Mouse (Mus musculus): ENCODE measurements around the gene Gm20390.

Gm20390 gene

DNA sequence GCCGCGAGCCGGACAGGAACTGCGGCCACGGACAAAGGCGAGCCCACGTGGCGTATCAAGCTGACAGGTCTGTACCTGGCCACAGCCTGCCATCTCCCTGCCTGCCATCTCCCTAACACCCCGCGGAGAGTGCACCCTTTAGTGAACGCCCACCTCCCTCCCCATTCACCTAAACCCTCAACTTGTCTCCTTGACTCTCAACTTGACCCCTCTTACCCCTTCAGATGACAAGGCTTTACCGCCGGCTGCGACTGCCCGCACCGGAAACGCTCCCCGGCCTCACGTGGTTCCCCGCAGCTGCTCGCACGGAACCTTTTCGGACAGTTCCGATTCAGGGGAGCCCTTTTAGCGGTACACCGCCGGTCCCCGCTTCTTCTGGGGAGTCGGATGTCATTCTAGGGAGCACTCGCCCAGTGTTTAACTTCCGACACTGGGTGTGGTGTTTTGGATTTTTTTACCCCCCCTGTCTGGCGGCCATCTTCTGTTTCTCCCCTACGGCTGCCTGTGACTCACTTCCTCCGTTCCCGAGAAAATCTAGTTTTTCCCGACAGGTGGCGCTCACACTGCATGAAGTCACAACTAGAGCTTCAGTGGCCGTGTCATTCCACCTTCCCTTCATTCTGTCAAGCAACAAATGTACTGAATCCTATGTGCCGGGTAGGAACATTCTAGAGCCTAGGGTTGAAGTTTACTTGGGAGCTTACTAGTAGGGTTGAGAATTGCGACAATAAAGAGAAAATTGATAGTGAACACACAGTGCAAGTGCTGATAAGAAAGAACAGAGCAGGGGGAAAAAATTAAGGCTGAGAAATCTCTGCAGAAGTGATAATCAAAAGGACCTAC lies at the start of gene Gm20390, which contains the start of gene Nme1:
Gene Gm20390 (minus strand): TSS at position 289 of the 843 bp plus-strand sequence.
Gene Nme1 (minus strand): TSS at position 517 of the 843 bp plus-strand sequence.
- peak; percentile 97 for DNase-seq

DNA sequence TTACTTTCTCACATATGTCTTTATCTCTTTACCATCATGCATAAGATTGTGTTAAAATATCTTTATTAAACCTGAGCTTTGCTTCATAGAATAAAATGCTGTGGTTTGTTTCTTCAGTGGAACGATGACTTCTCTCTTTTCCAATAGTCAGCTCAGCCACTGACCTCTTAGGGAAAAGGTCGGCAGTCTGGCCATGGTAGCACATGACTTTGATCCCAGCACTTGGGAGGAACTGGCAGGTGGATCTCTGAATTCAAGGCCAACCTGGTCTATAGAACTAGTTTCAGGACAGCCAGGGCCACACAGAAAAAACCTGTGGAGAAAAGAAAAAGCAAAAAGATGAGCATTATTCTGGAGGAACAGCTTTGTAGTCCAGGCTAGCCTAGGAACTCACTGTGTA lies 35.3 kb upstream of the Gm20390 start:
- no peak for DNase-seq

DNA sequence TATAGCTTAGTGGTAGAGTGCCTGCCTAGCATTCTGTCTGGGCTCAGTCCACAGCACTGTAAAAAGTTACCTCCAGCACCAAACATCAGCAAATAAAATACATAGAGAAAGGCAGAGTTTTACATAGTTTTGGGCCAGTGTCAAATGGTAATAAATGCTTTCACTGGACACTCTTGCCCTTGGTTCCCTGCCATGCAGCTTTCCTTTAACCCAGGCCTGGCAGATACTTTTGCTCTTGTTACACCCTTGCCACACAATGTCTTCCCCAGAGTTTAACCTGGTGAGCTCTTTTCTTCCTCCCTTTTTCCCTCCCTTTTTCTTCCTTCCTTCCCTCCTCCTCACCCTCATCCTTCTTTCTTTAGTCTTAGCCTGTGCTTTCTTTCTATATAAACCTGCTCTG lies 31.2 kb upstream of the Gm20390 start:
- no peak for DNase-seq

DNA sequence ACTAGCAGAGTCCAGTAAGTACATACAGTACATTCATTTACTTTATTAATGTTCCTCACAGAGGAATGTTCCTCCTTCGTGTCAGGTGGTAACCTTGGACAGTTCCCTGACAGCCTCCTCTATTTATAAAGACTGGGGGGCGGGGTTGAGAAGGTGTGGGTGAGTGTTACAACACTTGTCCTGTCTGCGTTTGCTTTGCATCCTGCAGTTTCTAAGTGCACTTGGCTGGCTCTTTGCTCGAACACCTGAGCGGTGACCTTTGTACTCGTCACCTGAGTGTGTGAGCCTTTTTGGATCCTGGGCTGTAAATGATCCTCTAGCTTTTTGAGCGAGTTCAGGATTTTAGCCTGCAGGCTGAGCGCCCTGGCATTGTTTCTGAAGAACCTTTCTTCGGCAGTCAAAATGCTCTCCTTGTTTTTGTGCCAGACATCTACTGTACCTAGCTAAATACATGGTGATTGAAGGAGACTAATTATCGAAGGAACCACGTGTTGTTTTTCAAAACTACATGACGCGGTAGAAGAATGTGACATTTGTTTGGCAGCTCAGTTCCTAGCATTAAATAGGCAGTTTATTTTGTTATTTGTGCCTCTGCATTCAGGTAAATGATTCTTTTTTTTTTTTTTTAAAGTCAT lies 29.2 kb upstream of the Gm20390 start:
- DNase-seq, result no peak

DNA sequence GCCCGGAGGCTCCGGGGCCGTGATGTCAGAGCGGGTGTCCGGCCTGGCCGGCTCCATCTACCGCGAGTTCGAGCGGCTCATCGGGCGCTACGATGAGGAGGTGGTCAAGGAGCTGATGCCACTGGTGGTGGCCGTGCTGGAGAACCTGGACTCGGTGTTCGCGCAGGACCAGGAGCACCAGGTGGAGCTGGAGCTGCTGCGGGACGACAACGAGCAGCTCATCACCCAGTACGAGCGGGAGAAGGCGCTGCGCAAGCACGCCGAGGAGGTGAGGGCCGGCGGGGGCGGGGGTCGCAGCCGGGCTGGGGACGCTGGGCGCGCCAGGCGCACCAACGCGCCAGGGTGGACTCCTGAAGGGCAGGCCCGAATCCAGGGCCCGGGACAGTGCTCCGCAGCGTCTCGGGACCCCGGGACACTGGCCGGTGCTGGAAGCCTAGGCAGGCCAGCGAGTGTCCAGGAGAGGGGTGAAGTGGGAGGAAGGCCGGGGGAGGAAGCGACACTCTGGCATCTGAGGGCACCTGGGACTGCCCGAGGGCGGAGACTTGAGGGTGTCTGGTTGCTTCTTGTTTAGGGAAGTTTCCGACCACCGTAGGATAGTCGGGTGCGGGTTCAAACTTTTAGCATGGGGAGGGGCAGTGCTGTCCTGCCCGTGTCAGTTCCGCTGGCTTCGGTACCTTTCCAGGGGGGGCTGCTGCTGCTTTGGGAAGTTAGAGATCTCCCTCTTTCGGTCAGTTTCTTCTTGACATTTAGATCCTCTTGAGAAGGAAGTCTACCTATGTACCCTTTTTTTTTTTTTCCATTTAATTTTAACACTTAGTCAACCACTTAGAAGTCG lies 28.4 kb upstream of the Gm20390 start:
- DNase-seq, result peak; percentile 57

DNA sequence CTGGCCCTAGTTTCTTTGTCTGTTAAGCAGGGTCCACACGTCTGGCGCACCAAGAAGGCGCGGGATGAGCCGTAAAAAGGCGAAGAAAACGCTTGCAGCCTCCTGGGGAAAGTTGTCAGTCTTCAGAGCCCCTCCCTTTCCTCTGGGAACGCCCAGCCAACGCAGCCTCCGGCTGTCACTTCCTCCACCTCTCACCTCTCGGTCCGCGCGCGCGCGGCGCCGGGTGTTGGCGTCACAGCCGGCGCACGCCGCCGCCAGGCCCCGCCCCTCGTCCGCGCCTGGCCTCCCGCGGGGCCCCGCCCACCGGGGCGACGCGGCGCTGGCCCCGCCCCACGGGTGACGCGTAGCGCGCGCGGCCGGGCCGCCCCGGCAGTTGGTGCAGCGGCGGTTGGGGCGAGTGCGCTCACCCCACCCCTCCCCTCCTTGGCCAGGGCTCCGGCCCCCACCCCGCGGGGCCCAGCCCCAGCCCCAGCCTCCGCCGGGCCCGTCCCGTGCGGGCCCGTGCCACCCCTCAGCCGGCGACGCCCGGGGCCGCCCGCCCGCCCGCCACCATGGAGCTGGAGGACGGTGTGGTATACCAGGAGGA lies 27.7 kb upstream of the Gm20390 start, which contains the start of gene Spag9:
Gene Spag9 (plus strand): TSS at position 372 of the 586 bp plus-strand sequence.
- peak; percentile 95 for DNase-seq

DNA sequence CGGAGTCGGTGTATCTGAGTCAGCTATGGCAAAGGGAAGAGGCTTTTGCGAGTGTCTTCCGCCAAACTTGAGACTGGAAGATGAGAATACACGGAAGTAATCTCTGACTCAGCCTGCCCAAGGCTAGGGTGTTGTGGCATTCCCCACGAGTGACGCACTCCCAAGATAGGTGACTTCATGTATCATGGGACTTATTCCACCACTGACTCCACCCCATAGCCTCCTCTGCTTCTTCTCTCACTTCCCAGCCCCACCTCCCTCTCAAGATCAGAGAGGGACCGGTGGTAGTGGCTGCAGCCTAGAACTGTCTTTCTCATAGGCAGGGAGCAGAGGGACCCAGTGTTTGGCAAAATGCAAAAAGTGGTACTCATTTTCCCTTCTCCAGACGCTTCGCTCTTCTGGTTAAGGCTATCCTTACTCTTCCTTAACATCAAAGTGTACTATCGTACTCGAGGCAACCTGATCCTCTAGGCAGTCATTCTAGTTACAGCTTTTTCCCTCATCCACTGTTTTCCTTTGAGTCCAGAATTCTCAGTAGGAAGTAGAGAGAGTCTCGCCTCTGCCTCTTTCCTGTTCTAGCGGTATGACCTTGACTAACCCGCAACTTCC lies 27.1 kb upstream of the Gm20390 start:
- peak; percentile 93 for DNase-seq

DNA sequence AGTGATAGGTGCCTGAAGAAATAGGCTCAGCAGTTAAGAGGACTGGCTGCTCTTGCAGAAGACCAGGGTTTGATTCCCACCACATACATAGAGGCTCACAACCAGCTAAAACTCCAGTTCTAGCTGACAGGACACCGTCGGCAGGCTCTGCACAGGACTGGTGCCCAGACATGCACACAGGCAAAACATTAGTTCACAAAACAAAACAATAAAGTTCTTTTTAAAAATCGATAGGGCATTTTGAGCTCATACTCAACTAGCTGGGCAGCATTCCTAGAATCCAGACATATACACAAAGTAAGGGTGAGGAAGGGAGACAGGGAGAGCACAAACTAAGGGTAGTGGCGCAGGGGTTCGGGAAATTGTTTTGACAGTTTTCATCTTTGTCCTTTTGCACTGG lies 26.4 kb upstream of the Gm20390 start:
- no peak for DNase-seq

DNA sequence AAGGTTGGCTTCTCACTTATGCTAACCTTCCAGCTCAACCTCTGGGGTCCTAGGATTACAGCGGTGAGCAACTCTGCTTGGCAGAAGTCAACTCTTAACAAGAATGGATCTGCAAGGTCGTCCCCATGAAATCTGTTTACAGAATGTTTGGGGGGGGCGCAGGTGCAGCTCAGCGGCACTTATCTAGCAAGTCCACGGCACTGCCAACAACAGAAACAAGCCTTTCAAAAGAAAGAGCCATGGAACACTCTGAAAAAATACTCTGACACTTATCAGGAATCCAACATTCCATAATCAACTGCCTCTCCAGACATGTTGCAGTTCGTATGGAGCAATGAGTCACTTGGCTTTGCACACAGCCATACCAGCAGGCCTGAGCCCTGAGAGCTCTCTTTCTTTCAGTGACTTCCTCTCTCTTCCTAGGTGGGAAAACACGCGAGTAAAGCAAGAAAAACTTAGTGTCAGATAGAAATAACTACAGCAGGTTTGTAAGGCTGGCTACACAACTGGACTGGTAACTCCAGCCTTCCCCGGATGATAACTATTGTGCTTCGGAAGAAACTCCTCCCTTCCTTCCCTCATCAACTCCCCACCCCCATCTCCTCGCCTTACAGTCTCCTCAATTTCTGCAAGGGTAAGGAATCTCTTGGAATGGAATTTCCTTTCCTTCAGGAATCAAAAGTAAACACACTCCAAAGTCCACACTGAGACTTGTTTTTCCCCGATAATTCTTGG lies 20.4 kb upstream of the Gm20390 start:
- no peak for DNase-seq

DNA sequence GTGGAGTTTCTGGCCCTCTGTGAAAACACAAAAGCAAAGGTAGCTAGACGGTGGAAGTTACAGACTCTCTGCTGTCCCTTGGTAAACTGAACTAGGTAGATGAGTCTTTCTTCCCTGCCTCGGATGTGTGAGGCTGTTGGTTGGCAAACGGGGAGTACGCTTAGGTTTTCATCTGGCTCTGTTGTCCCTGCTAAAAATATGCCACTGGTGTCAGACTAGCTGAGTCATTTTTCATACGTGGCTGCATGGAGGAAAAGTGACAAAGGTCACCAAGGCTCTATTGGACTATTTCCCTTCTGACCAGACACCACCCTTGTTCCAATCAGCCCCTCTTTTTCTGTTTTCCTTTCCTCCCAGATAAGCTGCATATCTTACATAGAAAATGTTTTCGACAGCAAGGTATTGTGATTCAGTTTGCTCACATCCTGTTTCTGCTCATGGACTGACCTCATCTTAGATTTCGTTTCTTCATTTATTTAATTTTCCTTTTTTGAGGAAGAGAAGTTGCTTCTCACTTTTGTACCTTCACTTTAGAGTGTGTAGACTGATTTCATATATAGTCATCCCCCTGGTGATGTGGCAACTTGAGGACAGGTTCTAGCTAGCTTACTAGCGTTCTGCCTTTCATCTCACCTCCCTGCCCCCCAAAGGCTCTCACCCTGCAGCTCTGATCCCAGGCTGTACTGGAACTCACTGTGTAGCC lies 19.7 kb upstream of the Gm20390 start:
- DNase-seq, result no peak

DNA sequence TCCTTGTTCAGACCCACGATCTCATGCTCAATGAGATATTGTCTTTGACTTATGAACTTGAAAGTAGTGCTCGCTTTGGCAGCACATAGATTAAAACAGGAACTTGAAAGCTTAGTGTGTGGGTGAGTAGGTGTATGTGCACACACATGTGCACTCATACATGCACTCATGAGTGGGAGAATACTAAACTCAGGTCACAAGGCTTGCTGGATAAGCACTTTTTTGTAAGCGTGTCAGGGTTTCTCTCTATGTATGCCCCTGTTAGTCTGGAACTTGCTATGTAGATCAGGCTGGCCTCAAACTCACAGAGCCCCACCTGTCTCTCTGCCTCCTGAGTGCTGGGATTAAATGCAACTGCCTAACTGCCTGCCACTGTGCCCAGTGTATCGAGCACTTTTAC lies 18.9 kb upstream of the Gm20390 start:
- DNase-seq, result no peak

DNA sequence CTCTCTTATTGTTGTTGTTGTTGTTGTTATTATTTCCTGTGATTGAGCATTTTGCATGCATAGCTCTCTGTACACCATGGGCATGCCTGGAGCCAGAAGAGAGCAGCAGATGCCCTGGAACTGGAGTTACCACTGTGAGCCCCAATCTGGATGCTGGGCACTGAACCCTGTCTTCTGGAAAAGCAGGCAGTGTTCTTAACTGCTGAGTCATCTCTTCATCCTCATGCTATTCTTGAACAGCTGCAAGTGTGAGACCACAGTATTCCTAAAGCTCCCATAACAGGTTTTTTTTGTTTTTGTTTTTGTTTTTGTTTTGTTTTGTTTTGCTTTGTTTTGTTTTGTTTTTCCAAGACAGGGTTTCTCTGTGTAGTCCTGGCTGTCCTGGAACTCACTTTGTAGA lies 18.2 kb upstream of the Gm20390 start:
- DNase-seq, result no peak

DNA sequence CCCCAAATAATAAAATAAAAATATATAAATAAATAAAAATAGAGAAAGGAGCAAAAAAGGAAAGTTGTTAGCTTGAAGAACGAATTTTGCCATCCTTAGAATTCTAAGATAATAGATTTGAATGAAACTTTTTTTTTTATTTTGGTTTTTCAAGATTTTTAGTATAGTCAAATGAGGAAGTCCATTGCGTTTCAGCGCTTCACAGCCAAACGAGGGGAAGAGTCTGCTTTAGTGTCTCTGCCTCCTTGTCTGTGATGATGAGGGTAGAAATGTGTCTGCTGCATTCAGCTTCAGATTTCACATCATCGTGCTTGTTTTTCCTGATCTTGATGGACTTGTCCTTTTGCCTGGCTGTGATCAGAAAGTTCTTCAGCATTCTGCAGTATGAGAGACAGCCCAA lies 17.2 kb upstream of the Gm20390 start:
- no peak for DNase-seq

DNA sequence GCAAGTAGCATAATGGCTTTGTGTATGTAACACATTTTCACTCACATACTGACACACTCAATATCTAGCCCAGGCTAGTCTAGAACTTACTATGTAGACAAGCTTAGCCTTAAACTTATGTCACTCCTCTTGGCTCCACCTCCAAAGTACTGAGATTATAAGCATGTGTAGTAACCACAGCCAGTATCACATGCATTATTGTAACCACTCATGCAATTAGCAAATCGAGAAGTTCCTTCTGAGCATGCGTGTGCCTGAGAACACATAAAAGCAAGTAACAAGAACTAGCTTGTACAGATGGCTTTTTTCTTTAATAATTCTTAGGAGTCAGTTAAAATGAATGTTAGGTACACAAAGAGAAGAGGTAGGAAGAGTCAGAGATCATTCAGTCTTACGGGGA lies 16.5 kb upstream of the Gm20390 start:
- no peak for DNase-seq

DNA sequence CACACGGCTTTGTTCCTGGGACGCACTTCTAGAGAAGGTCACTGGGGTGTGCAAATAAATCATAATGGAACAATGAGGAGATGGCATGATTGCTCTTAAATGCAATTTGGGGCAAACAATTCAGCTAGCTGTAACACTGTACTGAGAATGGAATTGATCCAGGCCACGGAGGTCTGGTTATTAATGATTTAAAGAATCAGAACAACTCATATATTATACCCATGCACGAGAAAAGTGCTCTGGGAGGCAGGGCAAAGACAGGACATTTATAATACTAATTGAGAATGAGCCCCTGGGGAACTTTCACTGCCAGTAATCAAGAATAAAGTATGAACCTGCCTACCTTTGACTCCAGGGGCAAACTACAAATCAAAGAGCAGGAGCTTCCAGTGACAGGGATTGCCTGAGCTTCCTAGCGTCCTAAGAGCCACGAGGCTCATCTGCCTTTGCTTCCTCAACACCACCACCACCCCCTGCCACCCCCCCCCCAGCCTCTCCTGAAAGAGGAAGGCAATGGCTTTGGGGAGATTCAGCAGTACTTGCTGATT lies 11.5 kb upstream of the Gm20390 start:
- no peak for DNase-seq

DNA sequence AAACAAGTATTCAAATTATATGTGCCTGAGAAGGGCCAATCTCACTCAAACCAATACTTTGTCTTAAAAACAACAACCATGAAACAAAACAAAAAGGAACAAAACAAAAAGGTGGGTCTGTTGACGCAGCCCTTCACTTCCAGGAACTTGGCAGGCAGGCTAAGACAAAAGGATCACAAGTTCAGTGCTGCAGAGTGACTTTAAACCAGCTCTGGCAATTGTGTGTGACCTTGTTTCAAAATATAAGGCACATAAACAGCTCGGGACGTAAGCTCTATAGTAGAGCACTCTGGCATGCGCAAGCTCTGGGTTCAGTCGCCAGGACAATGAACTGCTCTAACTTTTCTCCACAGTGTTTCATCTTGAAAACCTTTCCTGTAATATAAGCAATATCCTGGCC lies 4.9 kb upstream of the Gm20390 start:
- DNase-seq, result no peak

DNA sequence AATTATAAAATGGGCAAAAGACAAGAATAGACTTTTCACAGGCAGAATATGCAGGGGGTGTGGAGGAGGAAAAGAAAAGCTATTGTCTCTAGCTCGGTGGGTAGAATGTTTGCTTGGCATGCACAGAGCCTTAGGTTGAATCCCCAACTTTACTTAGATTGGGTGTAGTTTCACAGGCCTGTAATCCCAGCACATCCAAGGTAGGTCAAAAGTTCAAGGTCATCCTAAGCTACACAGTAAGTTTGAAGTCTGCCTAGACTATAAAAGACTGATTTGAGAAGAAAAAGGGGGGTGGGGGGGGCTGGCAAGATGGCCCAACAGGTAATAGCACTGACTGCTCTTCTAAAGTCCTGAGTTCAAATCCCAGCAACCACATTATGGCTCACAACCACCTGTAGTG lies 1.7 kb upstream of the Gm20390 start:
- no peak for DNase-seq

DNA sequence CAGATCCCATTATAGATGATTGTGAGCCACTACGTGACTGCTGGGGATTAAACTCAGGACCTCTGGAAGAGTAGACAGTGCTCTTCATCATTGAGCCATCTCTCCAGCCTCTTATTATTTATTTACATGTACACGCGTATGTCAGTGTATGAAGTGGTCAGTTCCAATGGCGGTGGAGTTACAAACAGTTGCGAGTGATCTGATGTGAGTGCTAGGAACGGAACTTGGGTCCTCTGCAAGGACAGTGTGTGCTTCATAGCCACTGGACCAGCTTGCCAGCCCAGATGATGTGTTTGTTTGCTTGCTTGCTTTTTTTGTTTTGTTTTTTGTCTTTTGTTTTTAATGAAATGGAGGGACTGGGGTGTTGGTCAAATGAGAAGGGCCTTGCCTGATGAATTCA lies 1.1 kb upstream of the Gm20390 start:
- DNase-seq, result no peak

DNA sequence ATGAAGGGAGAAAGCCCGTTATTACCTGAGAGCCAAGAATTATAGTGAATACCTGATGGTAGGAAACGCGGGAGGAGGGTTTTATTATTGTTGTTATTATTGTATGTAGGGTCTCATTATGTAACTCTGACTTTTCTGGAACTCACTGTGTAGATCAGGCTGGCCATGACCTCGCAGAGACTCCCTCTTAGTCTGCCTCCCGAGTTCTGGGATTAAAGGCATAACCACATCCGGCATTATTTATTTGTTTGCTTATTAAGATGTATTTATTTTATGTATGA lies 695 bp upstream of the Gm20390 start:
- DNase-seq, result no peak

DNA sequence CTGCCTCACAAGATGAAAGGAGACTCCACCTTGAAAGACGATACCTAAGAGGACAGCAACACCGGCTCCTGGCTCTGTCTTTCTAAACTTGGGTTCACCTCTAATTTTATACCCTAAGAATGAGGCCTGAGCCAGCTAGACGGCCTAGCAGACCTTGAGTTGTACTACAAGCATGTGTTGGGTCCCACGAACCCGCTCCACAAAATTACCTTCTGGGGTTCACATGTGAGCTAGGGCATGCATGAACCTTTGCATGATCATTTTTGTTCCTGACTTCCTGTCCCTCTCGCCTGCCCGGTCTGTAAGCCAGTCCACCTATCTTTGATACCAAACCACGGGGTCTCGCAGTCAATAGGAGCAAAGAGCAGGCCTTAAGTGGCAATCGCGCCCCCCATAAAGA lies 712 bp downstream of the Gm20390 start:
- no peak for DNase-seq

DNA sequence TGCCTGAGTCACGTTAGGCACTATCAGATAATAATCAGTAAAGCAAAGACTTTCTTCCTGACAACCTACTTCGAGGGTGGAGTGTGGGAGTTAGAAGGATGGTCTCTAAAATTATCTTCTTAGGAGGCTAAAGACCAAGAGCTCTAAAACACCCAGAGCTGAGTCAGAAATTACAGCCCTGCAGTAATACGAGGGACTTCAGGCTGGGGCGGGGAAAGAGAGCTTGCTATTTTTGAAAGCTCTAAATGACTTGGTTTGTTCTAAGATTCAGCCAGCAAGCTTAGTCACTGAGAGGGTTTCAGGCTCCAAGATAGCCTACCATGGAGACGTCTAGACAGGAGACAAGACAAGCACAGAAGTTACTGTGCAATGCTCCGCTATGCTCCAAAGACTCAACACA lies 2.7 kb downstream of the Gm20390 start:
- no peak for DNase-seq
